Mouse (Mus musculus) liver, embryonic 14.5 days (tissue): ENCODE measurements around the gene Tmem161b. TPM values are rescaled to one million over a fixed set of nuclear protein-coding genes. Genes with fewer than 3 reads are reported as not detected.

Experiments
- ATAC-seq: fragments of 200-750 bp; cut with Nextera tagmentation; 2 replicates; pipeline ENCODE4 v1.8.0; 2017; ENCODE audit warnings: moderate number of reproducible peaks, mild to moderate bottlenecking, moderate library complexity; ENCODE audit not compliant: insufficient read depth
- DNase-seq, 3 experiments: peaks; one replicate each; pipeline ENCODE4 v3.0.0-alpha.2; 2012 to 2013; ENCODE audit warnings: low read depth in 3 of 3, low spot score in 3 of 3
- H3K27ac ChIP-seq: fragments of 300-500 bp; sonication (generic); 2 replicates; pipeline ENCODE4 v1.5.1; 2014; ENCODE audit warnings: moderate library complexity, mild to moderate bottlenecking, control low read depth, inconsistent platforms
- H3K27me3 ChIP-seq: fragments of 300-500 bp; sonication (generic); 2 replicates; pipeline ENCODE4 v1.6.1; 2014; ENCODE audit warnings: mild to moderate bottlenecking, low read length, moderate library complexity; ENCODE audit not compliant: control insufficient read depth, insufficient read depth
- H3K36me3 ChIP-seq: fragments of 300-500 bp; sonication (generic); replicated peaks from 2 replicates; pipeline ENCODE4 v1.6.1; 2014; ENCODE audit warnings: low read depth; ENCODE audit not compliant: control insufficient read depth, insufficient read depth
- H3K4me1 ChIP-seq, 2 experiments: fragments of 200-500 bp in 1 of 2; fragments of 300-500 bp in 1 of 2; sonication (generic) in 1 of 2; replicated peaks; 2 replicates each; pipeline ENCODE4 v1.6.1; 2012 to 2014; ENCODE audit warnings: antibody characterized with exemption in 1 of 2, inconsistent platforms in 1 of 2, low read length in 1 of 2; ENCODE audit not compliant: control insufficient read depth in 2 of 2, insufficient read depth in 2 of 2
- H3K4me2 ChIP-seq: fragments of 300-500 bp; sonication (generic); 2 replicates; pipeline ENCODE4 v1.6.1; 2014; ENCODE audit warnings: low read depth, mild to moderate bottlenecking, control low read depth, moderate library complexity
- H3K4me3 ChIP-seq, 2 experiments: fragments of 200-500 bp in 1 of 2; fragments of 300-500 bp in 1 of 2; sonication (generic) in 1 of 2; 2 replicates each; pipeline ENCODE4 v1.5.1; 2012 to 2014; ENCODE audit warnings: low read depth in 2 of 2, low read length in 2 of 2, mild to moderate bottlenecking in 2 of 2, control low read depth in 1 of 2, inconsistent platforms in 1 of 2, moderate library complexity in 1 of 2; ENCODE audit not compliant: insufficient read depth in 1 of 2
- H3K9ac ChIP-seq: fragments of 300-500 bp; sonication (generic); replicated peaks from 2 replicates; pipeline ENCODE4 v1.6.1; 2014; ENCODE audit warnings: mild to moderate bottlenecking, control low read depth, moderate library complexity
- H3K9me3 ChIP-seq: fragments of 300-500 bp; sonication (generic); 2 replicates; pipeline ENCODE4 v1.6.1; 2016; ENCODE audit warnings: low read length, mixed read lengths; ENCODE audit not compliant: control insufficient read depth
- CTCF ChIP-seq: IDR thresholded peaks from 2 replicates; pipeline ENCODE4 v1.5.1; 2016; ENCODE audit warnings: antibody characterized with exemption, low read depth, control low read depth
- EP300 ChIP-seq: IDR thresholded peaks from 2 replicates; pipeline ENCODE4 v1.6.1; 2016; ENCODE audit warnings: antibody characterized with exemption, low read depth
- WGBS: fragments of 180-500 bp; shearing (Covaris S2); extraction: QIAGEN DNeasy Blood & Tissue Kit; methylation state at CpG from one replicate; pipeline ENCODE4 v1.1.7; 2014; ENCODE audit not compliant: insufficient replicate concordance; 5-methylcytosine and 5-hydroxymethylcytosine counted together
- polyA plus RNA-seq, 2 experiments: library from polyadenylated mRNA; depleted of rRNA in 1 of 2; stranded (reverse) in 1 of 2; unstranded in 1 of 2; fragments of >200 nt; fragmentation: Nextera tagmentation in 1 of 2; extraction: Ambion mirVana in 1 of 2; gene quantifications; 2 replicates each; pipeline versions ENCODE4 v1.2.1 to v1.2.3; 2012 to 2014

Tmem161b gene
- polyA plus RNA-seq, 2 experiments: 5.0 to 6.6 TPM

GRCm38 (mm10) chr13:84284764-84285558 lies 62.9 kb downstream of the Tmem161b start:
- no peaks in the 10 kb centered on the region for H3K4me1 ChIP-seq
- WGBS: 59% methylated on average over 7 of the region's 7 CpGs
- H3K4me2 ChIP-seq: no peak overlapping the region
- no peak overlapping the region for H3K9ac ChIP-seq
- TF ChIP-seq EP300 (no peak), CTCF (no peak)
- no peaks in the 10 kb centered on the region for H3K9me3 ChIP-seq
- no peak for DNase-seq
- no peaks in the 10 kb centered on the region for H3K27me3 ChIP-seq
- no peak overlapping the region for H3K4me3 ChIP-seq
- peaks cover 3% of the 10 kb centered on the region; the same call in 1 of the 2 replicates for H3K36me3 ChIP-seq
- ATAC-seq: no peak
- H3K27ac ChIP-seq: no peak overlapping the region

GRCm38 (mm10) chr13:84285559-84285945 lies 63.5 kb downstream of the Tmem161b start:
- H3K27ac ChIP-seq: no peak overlapping the region
- 78% methylated on average over 3 of the region's 3 CpGs for WGBS
- no peaks in the 10 kb centered on the region for H3K9me3 ChIP-seq
- DNase-seq (no peak), ATAC-seq (no peak)
- no peak overlapping the region for H3K4me2 ChIP-seq
- H3K4me3 ChIP-seq: no peak overlapping the region
- H3K27me3 ChIP-seq: no peaks in the 10 kb centered on the region
- H3K4me1 ChIP-seq: no peaks in the 10 kb centered on the region
- H3K9ac ChIP-seq: no peak overlapping the region
- TF ChIP-seq CTCF (no peak), EP300 (no peak)
- H3K36me3 ChIP-seq: peaks cover 3% of the 10 kb centered on the region; the same call in 1 of the 2 replicates

- no peak for DNase-seq
- 59% methylated on average over 2 of the region's 2 CpGs for WGBS
These were observed 77.5 kb downstream of the Tmem161b start for GRCm38 (mm10) chr13:84299445-84300053.

GRCm38 (mm10) chr13:84343272-84343671 lies 121.2 kb downstream of the Tmem161b start:
- WGBS: 15% methylated on average over 5 of the region's 5 CpGs
- H3K4me3 ChIP-seq: no peak overlapping the region
- ATAC-seq: no peak
- H3K9me3 ChIP-seq: no peaks in the 10 kb centered on the region
- no peak overlapping the region for H3K4me2 ChIP-seq
- no peak overlapping the region for H3K27ac ChIP-seq
- no peak overlapping the region for H3K9ac ChIP-seq
- peaks cover 53% of the 10 kb centered on the region for H3K27me3 ChIP-seq
- no peak for TF ChIP-seq CTCF
- no peak for TF ChIP-seq EP300
- no peaks in the 10 kb centered on the region for H3K4me1 ChIP-seq
- no peaks in the 10 kb centered on the region for H3K36me3 ChIP-seq
- no peak for DNase-seq

More at GRCm38 (mm10) chr13:84299445-84300053, 77.5 kb downstream of the Tmem161b start:
- Histone ChIP-seq H3K9me3 (no peaks in the 10 kb centered on the region), H3K4me1 (no peaks in the 10 kb centered on the region), H3K9ac (no peak overlapping the region), H3K27me3 (no peaks in the 10 kb centered on the region), H3K27ac (no peak overlapping the region), H3K4me2 (no peak overlapping the region), H3K4me3 (no peak overlapping the region), H3K36me3 (peaks cover 5% of the 10 kb centered on the region; the same call in 1 of the 2 replicates)
- no peak for ATAC-seq
- TF ChIP-seq CTCF (no peak), EP300 (no peak)
